Mouse (Mus musculus): ENCODE measurements around the gene Pcsk4. TPM values are rescaled to one million over a fixed set of nuclear protein-coding genes. Genes with fewer than 3 reads are reported as not detected.
"Not testable (repeated sequence)": the region's sequence is repeated elsewhere in the genome, so short reads cannot be mapped to it uniquely, and the experiment has no call there.

Gene Pcsk4
- polyA plus RNA-seq, 1 experiment from 2014 or later, result 3.4 TPM

- not testable (repeated sequence) for H3K9me3 ChIP-seq; H3K4me2 ChIP-seq; H3K9ac ChIP-seq; H3K36me3 ChIP-seq; H3K27ac ChIP-seq; H3K4me3 ChIP-seq; ATAC-seq (ENCODE audit: borderline replicate concordance, extremely low read depth, low FRiP score, low TSS enrichment)
- 78% methylated on average over 6 of the region's 6 CpGs for WGBS
- Histone ChIP-seq H3K4me1 (peaks cover 63% of the 10 kb centered on the region), H3K27me3 (peaks cover 97% of the 10 kb centered on the region)
Observed at GRCm38 (mm10) chr10:80345929-80346328, 16.6 kb upstream of the Pcsk4 start.

- ATAC-seq (ENCODE audit: borderline replicate concordance, extremely low read depth, low FRiP score, low TSS enrichment), result no peak
- Histone ChIP-seq H3K9me3 (no peaks in the 10 kb centered on the region), H3K4me2 (peak overlapping the region; percentile 63), H3K4me1 (peaks cover 68% of the 10 kb centered on the region), H3K27ac (no peak overlapping the region), H3K27me3 (peaks cover 99% of the 10 kb centered on the region), H3K9ac (no peak overlapping the region), H3K4me3 (peak overlapping the region; percentile 5; the same call in 1 of the 2 replicates), H3K36me3 (no peaks in the 10 kb centered on the region)
- 5% methylated on average over 16 of the region's 16 CpGs for WGBS
Observed at GRCm38 (mm10) chr10:80345122-80345521, 15.8 kb upstream of the Pcsk4 start.

DNA sequence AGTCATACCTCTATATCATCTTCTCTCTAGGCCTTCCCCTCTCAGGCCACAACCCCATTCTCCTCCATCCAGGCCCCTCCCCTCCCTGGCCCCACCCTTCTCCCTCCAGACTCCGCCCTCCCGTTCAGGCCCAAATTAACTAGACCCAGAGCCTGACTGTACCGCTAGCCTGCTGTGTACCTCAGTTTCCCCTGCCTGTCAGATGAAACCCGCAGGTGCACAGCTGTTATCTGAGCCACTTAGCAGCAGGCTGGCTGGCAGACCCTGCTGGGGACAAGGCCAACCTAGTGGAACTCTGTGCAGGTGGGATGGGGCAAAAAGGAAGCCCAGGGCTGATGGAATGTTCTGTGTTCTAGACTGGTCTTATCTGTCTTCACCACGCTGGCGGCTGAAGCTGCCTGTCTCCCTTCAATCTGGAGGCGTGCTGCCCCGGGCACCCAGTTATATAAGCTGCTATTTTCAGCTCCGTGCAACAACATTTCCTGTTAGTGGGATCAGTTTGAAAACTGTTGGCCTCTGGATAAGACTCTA, 14.9 kb upstream of the Pcsk4 start:
- ATAC-seq (ENCODE audit: borderline replicate concordance, extremely low read depth, low FRiP score, low TSS enrichment), result no peak
- H3K27ac ChIP-seq, result no peak overlapping the region

GRCm38 (mm10) chr10:80343425-80343895, 14.2 kb upstream of the Pcsk4 start:
- H3K36me3 ChIP-seq, result no peaks in the 10 kb centered on the region
- ATAC-seq (ENCODE audit: borderline replicate concordance, extremely low read depth, low FRiP score, low TSS enrichment), result peak; percentile 11
- 0 out of 2 replicates have a peak overlapping the region, but pooled peaks have one; percentile 9 for H3K27ac ChIP-seq
- H3K27me3 ChIP-seq, result peaks cover 83% of the 10 kb centered on the region
- H3K9ac ChIP-seq, result 0 out of 2 replicates have a peak overlapping the region, but pooled peaks have one; percentile 1
- WGBS, result 28% methylated on average over 13 of the region's 13 CpGs
- no peaks in the 10 kb centered on the region for H3K9me3 ChIP-seq
- H3K4me2 ChIP-seq, result peak overlapping the region; percentile 63
- peak overlapping the region; percentile 34 for H3K4me3 ChIP-seq
- H3K4me1 ChIP-seq, result peaks cover 57% of the 10 kb centered on the region

More for the DNA sequence above, 14.9 kb upstream of the Pcsk4 start:
- peaks cover 64% of the 10 kb centered on the region for H3K4me1 ChIP-seq
- H3K9ac ChIP-seq, result no peak overlapping the region
- H3K4me2 ChIP-seq, result peak overlapping the region; percentile 63
- H3K27me3 ChIP-seq, result peaks cover 90% of the 10 kb centered on the region
- 37% methylated on average over 9 of the region's 9 CpGs for WGBS
- no peak overlapping the region for H3K4me3 ChIP-seq
- H3K9me3 ChIP-seq, result no peaks in the 10 kb centered on the region
- H3K36me3 ChIP-seq, result no peaks in the 10 kb centered on the region

- H3K4me1 ChIP-seq, result peaks cover 51% of the 10 kb centered on the region
- no peaks in the 10 kb centered on the region for H3K36me3 ChIP-seq
- peak overlapping the region; percentile 63 for H3K4me2 ChIP-seq
- 0 out of 2 replicates have a peak overlapping the region, but pooled peaks have one; percentile 1 for H3K9ac ChIP-seq
- peaks cover 77% of the 10 kb centered on the region for H3K27me3 ChIP-seq
- peak overlapping the region; percentile 34 for H3K4me3 ChIP-seq
- 1% methylated on average over 33 of the region's 33 CpGs for WGBS
- ATAC-seq (ENCODE audit: borderline replicate concordance, extremely low read depth, low FRiP score, low TSS enrichment), result peak; percentile 79
- 0 out of 2 replicates have a peak overlapping the region, but pooled peaks have one; percentile 9 for H3K27ac ChIP-seq
- H3K9me3 ChIP-seq, result no peaks in the 10 kb centered on the region
Observed at GRCm38 (mm10) chr10:80342749-80343424, 13.6 kb upstream of the Pcsk4 start.

- peaks cover 72% of the 10 kb centered on the region for H3K27me3 ChIP-seq
- 0 out of 2 replicates have a peak, but pooled peaks have one; percentile 7 for ATAC-seq (ENCODE audit: borderline replicate concordance, extremely low read depth, low FRiP score, low TSS enrichment)
- H3K9me3 ChIP-seq, result no peaks in the 10 kb centered on the region
- peaks cover 47% of the 10 kb centered on the region for H3K4me1 ChIP-seq
- H3K4me3 ChIP-seq, result peak overlapping the region; percentile 34
- no peaks in the 10 kb centered on the region for H3K36me3 ChIP-seq
- WGBS, result 3% methylated on average over 26 of the region's 26 CpGs
- H3K9ac ChIP-seq, result no peak overlapping the region
- H3K4me2 ChIP-seq, result peak overlapping the region; percentile 63
- H3K27ac ChIP-seq, result no peak overlapping the region
Observed at GRCm38 (mm10) chr10:80342305-80342748, 13.0 kb upstream of the Pcsk4 start.

DNA sequence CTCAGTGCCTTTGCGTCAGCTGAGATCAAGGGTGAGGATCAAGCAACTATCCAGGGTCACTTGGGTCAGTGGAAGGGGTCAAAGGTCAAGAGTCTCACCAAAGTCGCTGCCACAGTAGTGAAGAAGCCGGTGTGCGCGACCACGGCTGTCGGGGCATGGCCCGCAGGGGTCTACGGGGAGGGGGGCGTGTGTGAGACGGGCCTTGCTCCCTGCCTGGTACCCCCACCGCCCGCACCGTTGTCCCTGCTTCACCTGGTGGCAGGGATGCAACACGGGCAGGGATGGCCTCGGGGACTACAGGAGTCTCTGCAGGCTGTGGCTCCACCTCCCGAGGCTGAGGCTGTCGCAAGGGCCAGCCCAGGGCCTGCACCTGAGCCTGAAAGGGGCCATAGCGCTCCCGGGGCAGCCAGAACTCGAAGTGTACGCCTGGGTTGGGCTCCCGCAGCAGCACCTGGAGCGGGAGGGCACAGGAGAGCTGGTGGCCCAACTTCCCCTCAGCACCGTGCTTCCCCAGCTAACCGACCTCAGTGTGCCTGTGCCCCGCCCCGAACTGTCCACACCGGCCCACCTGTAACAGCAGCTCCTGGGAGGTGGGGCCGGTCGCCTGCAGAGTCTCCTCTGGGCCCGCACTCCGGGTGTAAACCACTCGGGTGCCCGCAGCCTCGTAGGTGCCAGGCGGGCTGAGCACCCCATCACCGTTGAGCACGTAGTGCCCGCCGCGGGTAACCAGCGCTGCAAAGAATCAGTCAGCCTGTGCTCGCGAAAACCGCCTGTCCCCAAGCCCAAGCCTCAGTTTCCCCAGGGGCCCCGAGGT, 12.4 kb upstream of the Pcsk4 start:
- H3K4me1 ChIP-seq, result peaks cover 45% of the 10 kb centered on the region
- no peaks in the 10 kb centered on the region for H3K9me3 ChIP-seq
- 3% methylated on average over 47 of the region's 47 CpGs for WGBS
- no peak overlapping the region for H3K9ac ChIP-seq
- no peak overlapping the region for H3K27ac ChIP-seq
- no peak for ATAC-seq (ENCODE audit: borderline replicate concordance, extremely low read depth, low FRiP score, low TSS enrichment)
- H3K4me2 ChIP-seq, result peak overlapping the region; percentile 63
- peak overlapping the region; percentile 34 for H3K4me3 ChIP-seq
- H3K36me3 ChIP-seq, result no peaks in the 10 kb centered on the region
- H3K27me3 ChIP-seq, result peaks cover 66% of the 10 kb centered on the region

- no peaks in the 10 kb centered on the region for H3K36me3 ChIP-seq
- ATAC-seq (ENCODE audit: borderline replicate concordance, extremely low read depth, low FRiP score, low TSS enrichment), result no peak
- peaks cover 45% of the 10 kb centered on the region for H3K4me1 ChIP-seq
- H3K27me3 ChIP-seq, result peaks cover 60% of the 10 kb centered on the region
- H3K4me2 ChIP-seq, result 0 out of 2 replicates have a peak overlapping the region, but pooled peaks have one; percentile 63
- H3K27ac ChIP-seq, result no peak overlapping the region
- WGBS, result 16% methylated on average over 21 of the region's 21 CpGs
- H3K4me3 ChIP-seq, result no peak overlapping the region
- H3K9me3 ChIP-seq, result no peaks in the 10 kb centered on the region
- no peak overlapping the region for H3K9ac ChIP-seq
Observed at GRCm38 (mm10) chr10:80341026-80341425, 11.7 kb upstream of the Pcsk4 start.

DNA sequence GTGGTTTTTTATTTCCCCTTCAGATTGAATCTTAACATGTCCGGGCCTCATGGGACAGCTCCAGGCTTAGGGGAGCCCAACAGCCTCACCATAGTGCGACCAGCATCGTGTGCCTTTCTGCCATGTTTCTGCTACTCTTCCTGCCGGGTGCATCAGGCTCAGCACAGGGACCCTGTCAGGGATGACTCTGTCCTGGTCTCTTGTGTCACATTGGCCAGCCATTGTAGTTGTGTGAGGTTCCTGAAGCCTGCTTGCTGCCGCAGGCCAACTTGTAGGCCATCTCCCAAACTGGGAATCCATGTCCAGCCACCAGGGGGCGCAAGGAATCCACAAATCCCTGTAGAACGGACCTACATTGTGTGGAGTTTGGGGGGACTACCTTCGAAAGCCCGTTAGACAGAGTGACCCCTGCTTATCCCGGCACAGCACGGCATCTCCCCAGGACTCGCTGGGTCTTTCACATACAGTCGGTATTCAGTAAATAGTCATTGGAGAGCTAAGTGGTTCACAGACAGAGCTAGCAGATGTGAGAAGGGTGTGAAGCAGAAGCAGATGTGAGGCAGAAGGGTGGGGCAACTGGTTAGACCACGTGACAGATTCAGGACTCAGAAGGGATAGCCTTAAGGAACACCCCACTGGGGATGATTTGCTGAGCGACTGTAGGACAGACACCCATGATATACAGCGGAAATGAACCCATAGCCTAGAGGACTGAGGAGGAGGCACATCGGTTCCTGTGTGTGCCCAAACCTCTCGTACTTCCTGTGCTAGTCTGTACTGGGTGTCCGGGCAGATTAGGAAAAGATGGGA, 10.8 kb upstream of the Pcsk4 start:
- H3K4me2 ChIP-seq, result peak overlapping the region; percentile 25; the same call in 1 of the 2 replicates
- ATAC-seq (ENCODE audit: borderline replicate concordance, extremely low read depth, low FRiP score, low TSS enrichment), result no peak
- H3K36me3 ChIP-seq, result no peaks in the 10 kb centered on the region
- H3K4me1 ChIP-seq, result peaks cover 42% of the 10 kb centered on the region
- no peak overlapping the region for H3K4me3 ChIP-seq
- H3K27me3 ChIP-seq, result peaks cover 51% of the 10 kb centered on the region
- 19% methylated on average over 19 of the region's 19 CpGs for WGBS
- H3K9ac ChIP-seq, result no peak overlapping the region
- no peak overlapping the region for H3K27ac ChIP-seq
- no peaks in the 10 kb centered on the region for H3K9me3 ChIP-seq

DNA sequence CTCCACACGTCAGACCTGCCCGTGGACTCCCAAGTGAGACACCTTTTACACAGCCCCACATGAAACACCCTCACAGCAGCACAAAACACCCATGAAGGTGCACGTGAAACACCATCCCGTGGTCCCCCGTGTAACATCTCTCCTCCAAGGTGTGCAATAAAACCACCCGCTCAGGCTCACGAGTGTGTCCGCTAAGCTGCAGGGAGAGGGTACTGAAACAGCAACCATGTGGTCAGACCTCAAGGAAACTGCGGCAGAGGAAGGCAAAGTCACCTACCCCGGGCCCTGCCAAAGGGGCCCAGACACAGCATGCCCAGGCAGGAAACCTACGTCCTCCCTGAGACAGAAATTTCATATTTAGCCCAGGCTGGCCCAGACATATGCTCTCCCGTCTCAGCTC, 7.0 kb upstream of the Pcsk4 start:
- Histone ChIP-seq H3K9ac (no peak overlapping the region), H3K36me3 (no peaks in the 10 kb centered on the region), H3K27me3 (peaks cover 17% of the 10 kb centered on the region), H3K4me3 (no peak overlapping the region), H3K4me2 (no peak overlapping the region), H3K4me1 (peaks cover 14% of the 10 kb centered on the region), H3K9me3 (no peaks in the 10 kb centered on the region), H3K27ac (no peak overlapping the region)
- ATAC-seq (ENCODE audit: borderline replicate concordance, extremely low read depth, low FRiP score, low TSS enrichment), result no peak
- WGBS, result 85% methylated on average over 12 of the region's 12 CpGs

GRCm38 (mm10) chr10:80332525-80332989, 3.3 kb upstream of the Pcsk4 start:
- 73% methylated on average over 5 of the region's 5 CpGs for WGBS
- H3K4me2 ChIP-seq, result no peak overlapping the region
- no peak overlapping the region for H3K27ac ChIP-seq
- no peak for ATAC-seq (ENCODE audit: borderline replicate concordance, extremely low read depth, low FRiP score, low TSS enrichment)
- H3K4me3 ChIP-seq, result no peak overlapping the region
- H3K27me3 ChIP-seq, result peaks cover 14% of the 10 kb centered on the region; the same call in 1 of the 2 replicates
- peaks cover 30% of the 10 kb centered on the region for H3K4me1 ChIP-seq
- no peaks in the 10 kb centered on the region for H3K36me3 ChIP-seq
- H3K9ac ChIP-seq, result no peak overlapping the region
- no peaks in the 10 kb centered on the region for H3K9me3 ChIP-seq

Measured in lung, embryonic 15.5 days (tissue).